Mouse (Mus musculus) heart, adult 2 months (tissue): ENCODE results near the gene Erc2.

Experiments
- CTCF ChIP-seq: fragments of 200-600 bp; IDR thresholded peaks from 2 replicates; pipeline ENCODE4 v1.8.1; 2022; ENCODE audit warnings: antibody characterized with exemption, mild to moderate bottlenecking, moderate library complexity
- EP300 ChIP-seq: fragments of 200-500 bp; IDR thresholded peaks from 2 replicates; pipeline ENCODE4 v1.6.1; 2011; ENCODE audit warnings: low read depth, low read length, control low read depth; ENCODE audit not compliant: insufficient read depth
- POLR2A ChIP-seq: fragments of 200-500 bp; IDR thresholded peaks from 2 replicates; pipeline ENCODE4 v1.6.1; 2011; ENCODE audit warnings: mild to moderate bottlenecking, low read depth, low read length, control low read depth; ENCODE audit not compliant: insufficient read depth

DNA sequence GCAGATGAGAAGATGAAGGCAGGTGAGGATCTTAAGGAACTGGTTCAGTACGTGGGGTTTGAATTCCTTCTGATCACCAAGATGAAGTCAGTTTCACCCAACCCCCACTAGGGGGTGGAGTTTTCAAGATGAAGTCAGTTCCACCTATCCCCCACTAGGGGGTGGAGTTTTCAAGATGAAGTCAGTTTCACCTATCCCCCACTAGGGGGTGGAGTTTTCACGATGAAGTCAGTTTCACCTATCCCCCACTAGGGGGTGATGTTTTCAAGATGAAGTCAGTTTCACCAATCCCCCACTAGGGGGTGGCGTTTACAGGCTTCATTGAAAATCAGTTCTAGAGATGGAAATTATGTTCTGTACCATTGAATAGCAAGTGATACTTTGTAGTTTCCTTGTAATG, 181.7 kb downstream of the Erc2 start:
- TF ChIP-seq POLR2A (no peak), EP300 (no peak), CTCF (peak; percentile 97)
